In genomic region chr14:13344240-13344639, GRCm38 (mm10) we compare ENCODE assay signal across 14 mouse cellular contexts. TPM values are rescaled to one million over a fixed set of nuclear protein-coding genes. Genes with fewer than 3 reads are reported as not detected.
"Had no signal": no experiment of that assay in that cellular context is flagged by ENCODE, and none has a peak within 500 bp of the region (broad histone marks: within the 10 kb centered on the region; RNA-seq: fewer than 3 reads in every experiment).

No protein-coding gene starts in this region.

- ATAC-seq: liver, postnatal 0 days; midbrain, embryonic 15.5 days had no signal

- H3K9ac ChIP-seq: limb, embryonic 12.5 days; liver, embryonic 13.5 days; liver, postnatal 0 days; midbrain, embryonic 15.5 days; neural tube, embryonic 13.5 days; stomach, embryonic 15.5 days had no signal

- H3K9me3 ChIP-seq: limb, embryonic 12.5 days; liver, embryonic 13.5 days; midbrain, embryonic 10.5 days; midbrain, embryonic 15.5 days; neural tube, embryonic 13.5 days; stomach, embryonic 15.5 days had no signal

- H3K4me1 ChIP-seq: liver, embryonic 13.5 days; midbrain, embryonic 10.5 days; midbrain, embryonic 15.5 days; neural tube, embryonic 13.5 days; stomach, embryonic 15.5 days had no signal

- H3K27me3 ChIP-seq: limb, embryonic 12.5 days; liver, embryonic 13.5 days; midbrain, embryonic 15.5 days; neural tube, embryonic 13.5 days; stomach, embryonic 15.5 days had no signal

- H3K27ac ChIP-seq: limb, embryonic 12.5 days; liver, embryonic 13.5 days; midbrain, embryonic 10.5 days; midbrain, embryonic 15.5 days; neural tube, embryonic 13.5 days; stomach, embryonic 15.5 days had no signal

- H3K4me2 ChIP-seq: limb, embryonic 12.5 days; liver, embryonic 13.5 days; midbrain, embryonic 15.5 days; neural tube, embryonic 13.5 days; stomach, embryonic 15.5 days had no signal

- H3K36me3 ChIP-seq: limb, embryonic 12.5 days; liver, embryonic 13.5 days; midbrain, embryonic 10.5 days; midbrain, embryonic 15.5 days; neural tube, embryonic 13.5 days; stomach, embryonic 15.5 days had no signal

- H3K4me3 ChIP-seq: limb, embryonic 12.5 days; liver, embryonic 13.5 days; midbrain, embryonic 10.5 days; midbrain, embryonic 15.5 days; neural tube, embryonic 13.5 days; stomach, embryonic 15.5 days had no signal

- DNase-seq: kidney, adult 2 months; liver; liver, embryonic 13.5 days; liver, postnatal 0 days; lung, postnatal 36 days; right cerebral cortex, postnatal 14 days; thymus, postnatal 36 days had no signal

RNA-seq across cellular contexts. Expression of gene Synpr, which starts 59.7 kb away (rescaled TPM):
- total RNA-seq: megakaryocyte progenitor cell, adult 5-6 weeks had no signal
- polyA plus RNA-seq: kidney, adult 2 months; liver, postnatal 0 days; spleen, adult 2 months had no signal
